Mouse (Mus musculus): ENCODE data around the gene Gm1979. TPM values are rescaled to one million over a fixed set of nuclear protein-coding genes. Genes with fewer than 3 reads are reported as not detected.
"Not testable (repeated sequence)": the region's sequence is repeated elsewhere in the genome, so short reads cannot be mapped to it uniquely, and the experiment has no call there.

The Gm1979 gene
- polyA plus RNA-seq, 1 experiment from 2014 or later, result 0.20 TPM

DNA sequence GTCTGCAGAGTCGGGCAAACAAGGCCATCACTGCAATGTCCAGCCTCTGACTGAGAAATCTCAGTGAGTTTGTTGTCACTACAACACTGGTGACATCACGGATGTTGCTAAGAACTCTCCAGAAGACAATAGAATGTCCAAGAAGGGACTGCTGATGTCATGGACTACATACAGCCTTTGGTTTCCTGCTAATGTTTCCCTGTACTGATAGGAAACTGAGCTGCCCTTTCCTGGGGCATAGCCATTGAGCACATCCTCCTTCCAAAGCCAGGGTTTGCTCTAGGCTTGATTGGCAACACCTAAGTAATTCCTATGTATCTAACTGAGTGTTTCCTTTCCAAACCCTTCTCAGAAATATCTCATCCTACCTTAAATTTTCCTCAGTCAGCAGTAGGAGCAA lies 50.3 kb downstream of the Gm1979 start, which contains the start of gene Gm21671:
TSS of gene Gm21671 (minus strand) at position 101 of the 400 bp plus-strand sequence.
- not testable (repeated sequence) for H3K27me3 ChIP-seq (ENCODE audit: control insufficient read depth, insufficient read depth, low read length); H3K27ac ChIP-seq (ENCODE audit: low read depth, low read length); H3K9ac ChIP-seq (ENCODE audit: low read depth, low read length); H3K9me3 ChIP-seq (ENCODE audit: control insufficient read depth, low read length); H3K36me3 ChIP-seq (ENCODE audit: control insufficient read depth, insufficient read depth, low read length); ATAC-seq (ENCODE audit: low FRiP score, low TSS enrichment); H3K4me1 ChIP-seq (ENCODE audit: control insufficient read depth, insufficient read depth, low read length); H3K4me2 ChIP-seq (replicated peaks; ENCODE audit: low read depth, low read length); H3K4me3 ChIP-seq (ENCODE audit: low read length)
- WGBS, result 68% methylated on average over 2 of the region's 2 CpGs

Other genes with a start within 250 kb of the Gm1979 start
- gene Actr3b, start 244.8 kb downstream of the Gm1979 start, polyA plus RNA-seq (2014; fragmentation: Nextera tagmentation; extraction: Ambion mirVana), result 5.0 and 5.7 TPM in 2 replicates
- not detected in 2 replicates for gene Gm21663, start 62.4 kb downstream of the Gm1979 start, polyA plus RNA-seq (2014; fragmentation: Nextera tagmentation; extraction: Ambion mirVana)
- 0.11 and 0.21 TPM in 2 replicates for gene Gm21671, start 50.4 kb downstream of the Gm1979 start, polyA plus RNA-seq (2014; fragmentation: Nextera tagmentation; extraction: Ambion mirVana)
- 0.09 TPM in 1 of 2 replicates, not detected in the other for gene Gm21680, start 32.1 kb downstream of the Gm1979 start, polyA plus RNA-seq (2014; fragmentation: Nextera tagmentation; extraction: Ambion mirVana)
- 0.07 and 0.23 TPM in 2 replicates for gene Gm21698, start 16.1 kb downstream of the Gm1979 start, polyA plus RNA-seq (2014; fragmentation: Nextera tagmentation; extraction: Ambion mirVana)
- gene Gm5862, start 18.1 kb upstream of the Gm1979 start, polyA plus RNA-seq (2014; fragmentation: Nextera tagmentation; extraction: Ambion mirVana), result not detected in 2 replicates
- gene Speer4a, start 34.8 kb upstream of the Gm1979 start, polyA plus RNA-seq (2014; fragmentation: Nextera tagmentation; extraction: Ambion mirVana), result 0.10 TPM in 1 of 2 replicates, not detected in the other
- gene Gm7347, start 53.8 kb upstream of the Gm1979 start, polyA plus RNA-seq (2014; fragmentation: Nextera tagmentation; extraction: Ambion mirVana), result 0.11 TPM in 1 of 2 replicates, not detected in the other
- gene Gm10471, start 84.5 kb upstream of the Gm1979 start, polyA plus RNA-seq (2014; fragmentation: Nextera tagmentation; extraction: Ambion mirVana), result not detected in 2 replicates
- 0.10 TPM in 1 of 2 replicates, not detected in the other for gene 5031410I06Rik, start 100.6 kb upstream of the Gm1979 start, polyA plus RNA-seq (2014; fragmentation: Nextera tagmentation; extraction: Ambion mirVana)
- 0.09 TPM in 2 replicates for gene Gm10220, start 116.6 kb upstream of the Gm1979 start, polyA plus RNA-seq (2014; fragmentation: Nextera tagmentation; extraction: Ambion mirVana)